Mouse (Mus musculus): ENCODE results near the gene Sdhb.

The Sdhb gene

DNA sequence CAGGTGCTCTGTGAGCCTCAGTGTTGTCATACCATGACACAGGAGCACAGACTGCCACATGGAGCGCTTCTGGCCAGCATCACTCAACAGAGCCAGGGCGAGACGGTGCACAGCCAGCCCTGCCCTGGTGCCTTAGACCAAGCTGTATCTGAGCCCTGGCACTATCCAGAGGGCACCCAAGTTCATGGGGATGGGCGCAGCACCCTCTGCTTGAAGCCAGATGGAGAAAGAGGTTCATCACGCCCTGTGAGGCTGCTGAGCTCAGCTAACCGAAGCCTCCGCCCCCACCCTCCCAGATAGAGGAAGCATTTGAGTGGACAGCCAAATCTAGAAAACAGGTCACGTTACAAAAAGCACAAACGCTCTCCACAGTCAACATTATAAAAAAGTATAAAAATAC is 55.3 kb downstream of the Sdhb start:
- DNase-seq, result no peak

DNA sequence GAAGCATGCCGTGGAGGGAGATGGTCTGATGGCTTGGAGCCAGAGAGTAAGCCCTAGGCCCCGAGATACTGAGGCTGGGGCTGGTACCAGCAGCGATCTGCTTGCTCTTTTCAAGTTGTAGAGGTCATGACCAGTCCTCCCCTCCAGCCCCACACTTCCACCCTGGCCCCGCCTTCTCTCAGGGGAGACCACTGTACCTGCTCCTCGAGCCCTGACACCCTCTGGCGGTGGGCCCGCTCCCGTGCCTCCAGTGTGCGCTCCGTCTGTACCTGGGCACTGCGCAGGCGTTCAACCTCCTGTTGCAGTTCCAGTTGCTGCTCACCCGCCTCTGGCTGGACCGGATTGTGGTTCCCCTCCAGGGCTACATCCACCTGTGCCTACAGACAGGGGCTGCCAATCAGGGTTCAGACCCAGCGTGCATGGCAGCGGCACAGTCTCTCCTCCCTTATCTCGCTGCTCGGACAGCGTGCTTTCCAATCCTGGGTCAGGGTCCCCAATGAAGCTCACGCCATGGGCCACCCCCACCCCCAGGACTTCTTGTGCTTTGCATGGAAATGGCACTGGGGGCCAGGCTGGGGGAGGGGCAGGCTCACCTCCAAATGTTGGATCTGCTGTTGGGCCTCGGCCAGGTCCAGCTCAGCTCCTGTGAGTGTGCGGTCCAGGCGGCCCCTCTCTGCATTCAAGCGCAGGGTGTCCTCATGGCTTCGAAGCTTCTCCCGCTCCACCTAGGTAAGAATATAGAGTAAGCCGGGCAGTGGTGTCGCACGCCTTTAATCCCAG is 56.8 kb downstream of the Sdhb start:
- DNase-seq, result no peak

DNA sequence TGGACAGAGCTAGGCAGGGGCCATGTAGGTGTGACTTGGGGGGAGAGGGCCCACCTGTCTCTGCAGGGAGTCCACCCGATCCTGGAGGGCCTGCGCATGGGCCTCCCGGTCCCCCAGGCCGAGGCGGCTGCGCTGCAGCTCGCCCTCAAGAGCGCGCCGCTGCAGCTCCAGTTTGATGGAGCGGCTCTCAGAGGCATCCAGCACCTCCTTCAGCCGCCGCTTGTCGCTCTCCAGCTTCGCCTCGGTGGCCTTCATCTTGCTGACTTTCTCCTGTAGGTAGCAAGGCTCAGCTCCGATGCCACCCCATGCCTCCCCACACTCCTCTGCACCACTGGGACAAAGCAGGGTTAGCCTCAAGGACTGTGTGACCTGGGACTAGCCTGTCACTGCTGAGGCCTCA is 59.2 kb downstream of the Sdhb start:
- no peak for DNase-seq

DNA sequence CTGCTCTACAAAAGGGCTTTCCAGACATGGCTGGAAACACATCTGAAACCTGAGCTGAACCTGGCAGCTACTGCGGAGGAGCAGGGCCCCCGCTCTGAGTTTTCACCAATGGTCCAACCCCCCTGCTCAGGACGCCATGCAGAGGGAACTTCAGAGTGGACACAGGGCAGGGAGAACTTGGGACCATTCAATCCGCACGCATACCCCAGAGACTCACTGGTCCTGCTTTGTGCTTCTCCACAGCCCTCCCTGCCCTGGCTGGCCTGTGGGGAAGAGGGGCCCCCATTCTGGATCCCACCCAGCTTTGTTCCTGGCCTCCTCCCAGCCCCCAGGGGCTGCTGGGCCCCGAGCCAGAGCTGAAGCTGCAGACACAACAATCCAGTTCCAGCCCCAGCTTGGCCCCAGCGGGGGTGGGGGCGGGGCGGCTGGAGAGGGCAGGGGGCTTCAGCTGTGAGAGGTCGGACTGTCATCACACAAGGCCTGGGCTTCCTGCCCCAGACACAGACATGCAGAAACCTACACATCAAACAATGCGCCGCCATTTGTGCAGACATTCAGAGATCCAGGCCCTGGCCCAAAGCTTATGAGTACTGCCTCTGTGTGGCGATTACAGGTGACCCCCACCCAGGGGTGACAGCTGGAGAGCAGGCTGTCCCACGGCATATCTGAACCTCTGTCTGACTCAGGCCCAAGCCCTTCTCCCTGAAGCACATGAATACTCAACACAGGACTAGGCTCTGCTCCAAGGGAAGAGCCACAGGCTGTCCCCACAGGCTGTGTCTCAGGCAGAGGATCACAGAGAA is 60.0 kb downstream of the Sdhb start:
- no peak for DNase-seq

DNA sequence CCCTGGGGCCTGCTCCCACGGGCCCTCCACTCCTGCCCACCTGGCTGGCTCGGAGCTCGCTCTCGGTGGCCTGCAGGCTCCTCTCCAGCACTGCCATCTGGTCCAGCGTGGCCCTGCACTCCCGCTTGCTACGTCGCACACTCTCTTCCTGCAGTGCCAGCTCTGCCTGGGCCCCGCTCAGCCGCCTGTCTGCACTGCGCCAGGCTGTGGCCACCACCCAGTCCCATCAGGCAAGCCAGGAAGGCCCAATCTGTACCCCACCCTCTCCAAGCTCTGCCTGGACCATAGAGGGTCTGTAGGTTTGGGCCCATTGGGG is 60.6 kb downstream of the Sdhb start:
- no peak for DNase-seq

DNA sequence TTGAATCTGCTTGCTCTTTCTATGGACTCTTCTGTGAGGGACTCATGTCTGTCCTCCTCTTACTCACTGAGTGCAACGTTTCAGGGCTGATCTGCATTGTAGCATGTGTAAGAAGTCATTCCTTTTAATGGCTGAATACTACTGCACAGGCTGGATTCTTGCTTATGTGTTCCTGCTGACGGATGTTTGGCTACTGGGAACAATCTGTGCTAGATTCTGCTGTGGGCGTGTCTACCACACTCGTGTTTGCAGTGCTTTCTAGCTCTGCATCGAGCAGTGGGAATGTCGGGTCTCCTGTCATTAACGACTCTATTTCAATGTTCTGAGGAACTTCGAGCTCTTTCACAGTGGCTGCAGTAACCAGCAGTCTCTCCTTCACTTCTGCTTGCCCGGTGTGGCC is 63.0 kb downstream of the Sdhb start:
- DNase-seq, result no peak

DNA sequence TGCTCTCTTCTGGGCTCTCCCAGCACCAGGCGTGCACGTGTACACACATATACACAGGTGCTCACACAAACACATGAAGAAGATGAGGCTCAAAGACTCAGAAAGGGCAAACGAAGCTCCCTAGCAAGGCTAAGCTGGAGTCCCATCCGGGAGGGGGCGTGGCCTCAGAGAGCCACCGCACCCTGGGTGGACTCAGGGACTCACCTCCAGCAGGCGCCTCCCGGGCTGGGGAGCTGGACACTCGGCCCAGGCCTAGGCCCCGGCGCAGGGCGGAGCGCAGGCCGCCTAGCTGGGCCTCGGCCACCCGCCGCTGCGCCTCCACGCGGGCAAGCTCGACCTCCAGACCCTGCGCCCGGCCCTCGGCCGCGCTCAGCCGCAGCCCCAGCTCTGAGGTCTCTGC is 64.0 kb downstream of the Sdhb start:
- DNase-seq, result no peak
